Mouse (Mus musculus) hindbrain, embryonic 13.5 days (tissue): ENCODE measurements at regions not wholly inside any gene's neighbourhood (a gene's known extent, or its start where the extent isn't known, plus 50 kb on each side); places are given as distances from the start of the nearest gene placed in this dataset.
"Not testable (repeated sequence)": the region's sequence is repeated elsewhere in the genome, so short reads cannot be mapped to it uniquely, and the experiment has no call there.

Source experiments
- ATAC-seq: fragments of 200-750 bp; cut with Nextera tagmentation; 2 replicates; pipeline ENCODE4 v1.8.0; 2017; ENCODE audit warnings: moderate TSS enrichment; ENCODE audit not compliant: low FRiP score
- H3K27ac ChIP-seq: fragments of 300-500 bp; sonication (generic); 2 replicates; pipeline ENCODE4 v1.5.1; 2015; ENCODE audit warnings: inconsistent platforms, mild to moderate bottlenecking, moderate library complexity
- H3K27me3 ChIP-seq: fragments of 300-500 bp; sonication (generic); 2 replicates; pipeline ENCODE4 v1.6.1; 2015; ENCODE audit warnings: mild to moderate bottlenecking, inconsistent platforms
- H3K36me3 ChIP-seq: fragments of 300-500 bp; sonication (generic); 2 replicates; pipeline ENCODE4 v1.6.1; 2015; ENCODE audit warnings: mild to moderate bottlenecking, inconsistent platforms
- H3K4me1 ChIP-seq: fragments of 300-500 bp; sonication (generic); replicated peaks from 2 replicates; pipeline ENCODE4 v1.6.1; 2015; ENCODE audit warnings: inconsistent platforms
- H3K4me2 ChIP-seq: fragments of 300-500 bp; sonication (generic); 2 replicates; pipeline ENCODE4 v1.6.1; 2015; ENCODE audit warnings: inconsistent platforms, mild to moderate bottlenecking, moderate library complexity
- H3K4me3 ChIP-seq: fragments of 300-500 bp; sonication (generic); 2 replicates; pipeline ENCODE4 v1.5.1; 2015; ENCODE audit warnings: mild to moderate bottlenecking, inconsistent platforms
- H3K9ac ChIP-seq: fragments of 300-500 bp; sonication (generic); 2 replicates; pipeline ENCODE4 v1.6.1; 2015; ENCODE audit warnings: mild to moderate bottlenecking, inconsistent platforms
- H3K9me3 ChIP-seq: fragments of 300-500 bp; sonication (generic); 2 replicates; pipeline ENCODE4 v1.6.1; 2016; ENCODE audit warnings: inconsistent platforms
- WGBS: fragments of 180-500 bp; shearing (Covaris S2); methylation state at CpG from one replicate; pipeline ENCODE4 v1.1.7; 2015; 5-methylcytosine and 5-hydroxymethylcytosine counted together

GRCm38 (mm10) chr6:47745856-47746255, 67.4 kb downstream of the Pdia4 start:
- not testable (repeated sequence) for H3K4me3 ChIP-seq, ATAC-seq, H3K27ac ChIP-seq, H3K9me3 ChIP-seq, H3K27me3 ChIP-seq, H3K4me1 ChIP-seq, H3K36me3 ChIP-seq, H3K4me2 ChIP-seq, H3K9ac ChIP-seq
- WGBS = 88% methylated on average over 9 of the region's 14 CpGs

- not testable (repeated sequence) for H3K9me3 ChIP-seq, H3K27me3 ChIP-seq, H3K9ac ChIP-seq, H3K4me2 ChIP-seq, H3K36me3 ChIP-seq, ATAC-seq, H3K27ac ChIP-seq, H3K4me3 ChIP-seq, H3K4me1 ChIP-seq
- no CpG with 5 or more reads among the region's 20 CpGs for whole genome bisulfite sequencing
Measured at GRCm38 (mm10) chr6:47743856-47744255, 69.4 kb downstream of the Pdia4 start.

- ATAC-seq, H3K9ac ChIP-seq: not testable (repeated sequence)
- WGBS = 11% methylated on average over 17 of the region's 47 CpGs
Measured at GRCm38 (mm10) chr6:47740216-47740615, 73.0 kb downstream of the Pdia4 start.

GRCm38 (mm10) chr6:47739696-47740095, 73.5 kb downstream of the Pdia4 start:
- not testable (repeated sequence) for H3K36me3 ChIP-seq, H3K9ac ChIP-seq, H3K4me1 ChIP-seq, H3K9me3 ChIP-seq, ATAC-seq, H3K27me3 ChIP-seq, H3K27ac ChIP-seq, H3K4me3 ChIP-seq, H3K4me2 ChIP-seq
- WGBS = 12% methylated on average over 14 of the region's 26 CpGs

More at GRCm38 (mm10) chr6:47740216-47740615, 73.0 kb downstream of the Pdia4 start:
- Histone ChIP-seq H3K4me2 (peak overlapping the region; percentile 41), H3K4me3 (peak overlapping the region; percentile 39)
- not testable (repeated sequence) for H3K4me1 ChIP-seq, H3K9me3 ChIP-seq, H3K27me3 ChIP-seq, H3K27ac ChIP-seq, H3K36me3 ChIP-seq

- not testable (repeated sequence) for H3K27me3 ChIP-seq, ATAC-seq, H3K9ac ChIP-seq, H3K4me3 ChIP-seq, H3K27ac ChIP-seq, H3K4me2 ChIP-seq, H3K4me1 ChIP-seq, H3K36me3 ChIP-seq, H3K9me3 ChIP-seq
- 100% methylated on average over 1 of the region's 3 CpGs for WGBS
Measured at GRCm38 (mm10) chr6:47737972-47738371, 75.3 kb downstream of the Pdia4 start.
